Mouse (Mus musculus): ENCODE data around the gene Scarb1. TPM values are rescaled to one million over a fixed set of nuclear protein-coding genes. Genes with fewer than 3 reads are reported as not detected.
A peak's percentile ranks its signal among the peaks of the same experiment; 100 is the strongest.
"Not testable (repeated sequence)": the region's sequence is repeated elsewhere in the genome, so short reads cannot be mapped to it uniquely, and the experiment has no call there.

Scarb1 gene
- 74.3 and 75.2 TPM in 2 replicates for polyA plus RNA-seq (2016; fragmentation: Nextera tagmentation; extraction: Ambion mirVana)

- no peaks in the 10 kb centered on the region for H3K9me3 ChIP-seq (replicated peaks)
- peak; percentile 87 for ATAC-seq (ENCODE audit: insufficient number of reproducible peaks, low FRiP score)
- H3K9ac ChIP-seq, result peak within 1 kb of the TSS; percentile 83
- peak within 1 kb of the TSS; percentile 98 for H3K4me2 ChIP-seq
- whole genome bisulfite sequencing, result under 1% methylated on average over 42 of the region's 42 CpGs
- peak within 1 kb of the TSS; percentile 61 for H3K27ac ChIP-seq (ENCODE audit: poor library complexity, severe bottlenecking)
- peak within 1 kb of the TSS; percentile 74 for H3K4me3 ChIP-seq
- H3K27me3 ChIP-seq (replicated peaks), result no peaks in the 10 kb centered on the region
- H3K36me3 ChIP-seq, result no peaks in the 10 kb centered on the region
- H3K4me1 ChIP-seq (replicated peaks), result peaks cover 46% of the 10 kb centered on the region
Observed at GRCm38 (mm10) chr5:125340547-125341262, at the start of gene Scarb1. Gene Scarb1, minus strand, starts transcription at chr5:125341094.

GRCm38 (mm10) chr5:125389579-125390441 lies 48.9 kb upstream of the Scarb1 start, which contains the start of gene Ubc:
Gene Ubc, minus strand, starts transcription at chr5:125390202.
- peaks cover 12% of the 10 kb centered on the region for H3K36me3 ChIP-seq
- no peaks in the 10 kb centered on the region for H3K9me3 ChIP-seq (replicated peaks)
- peak; percentile 69 for ATAC-seq (ENCODE audit: insufficient number of reproducible peaks, low FRiP score)
- H3K27me3 ChIP-seq (replicated peaks), result no peaks in the 10 kb centered on the region
- peak within 1 kb of the TSS; percentile 87 for H3K4me2 ChIP-seq
- H3K27ac ChIP-seq (ENCODE audit: poor library complexity, severe bottlenecking), result peak within 1 kb of the TSS; percentile 100
- H3K9ac ChIP-seq, result peak within 1 kb of the TSS; percentile 100
- peak within 1 kb of the TSS; percentile 99 for H3K4me3 ChIP-seq
- under 1% methylated on average over 69 of the region's 69 CpGs for WGBS
- H3K4me1 ChIP-seq (replicated peaks), result peaks cover 42% of the 10 kb centered on the region

- peak within 1 kb of the TSS; percentile 99 for H3K4me3 ChIP-seq
- H3K27me3 ChIP-seq (replicated peaks), result no peaks in the 10 kb centered on the region
- ATAC-seq (ENCODE audit: insufficient number of reproducible peaks, low FRiP score), result peak; percentile 50
- H3K4me2 ChIP-seq, result peak within 1 kb of the TSS; percentile 87
- H3K9me3 ChIP-seq (replicated peaks), result no peaks in the 10 kb centered on the region
- peaks cover 19% of the 10 kb centered on the region for H3K36me3 ChIP-seq
- peak within 1 kb of the TSS; percentile 100 for H3K9ac ChIP-seq
- WGBS, result under 1% methylated on average over 41 of the region's 41 CpGs
- peaks cover 39% of the 10 kb centered on the region for H3K4me1 ChIP-seq (replicated peaks)
- H3K27ac ChIP-seq (ENCODE audit: poor library complexity, severe bottlenecking), result peak within 1 kb of the TSS; percentile 98
Observed at GRCm38 (mm10) chr5:125389131-125389578, 48.3 kb upstream of the Scarb1 start, which contains the start of gene Gm10382. Gene Gm10382, plus strand, starts transcription at chr5:125389322.

- H3K4me2 ChIP-seq, result peak overlapping the region; percentile 87
- peaks cover 33% of the 10 kb centered on the region for H3K4me1 ChIP-seq (replicated peaks)
- peak overlapping the region; percentile 99 for H3K4me3 ChIP-seq
- H3K9me3 ChIP-seq (replicated peaks), result no peaks in the 10 kb centered on the region
- peaks cover 19% of the 10 kb centered on the region for H3K36me3 ChIP-seq
- H3K27ac ChIP-seq (ENCODE audit: poor library complexity, severe bottlenecking), result peak overlapping the region; percentile 98
- 21% methylated on average over 13 of the region's 13 CpGs for WGBS
- no peaks in the 10 kb centered on the region for H3K27me3 ChIP-seq (replicated peaks)
- peak overlapping the region; percentile 100 for H3K9ac ChIP-seq
- ATAC-seq (ENCODE audit: insufficient number of reproducible peaks, low FRiP score), result no peak
Observed at GRCm38 (mm10) chr5:125388358-125389092, 47.6 kb upstream of the Scarb1 start.

- not testable (repeated sequence) for H3K9ac ChIP-seq
- 87% methylated on average over 5 of the region's 6 CpGs for WGBS
Observed at GRCm38 (mm10) chr5:125387295-125387694, 46.4 kb upstream of the Scarb1 start.

GRCm38 (mm10) chr5:125385215-125385940 lies 44.5 kb upstream of the Scarb1 start:
- Histone ChIP-seq H3K9me3 (replicated peaks) (no peaks in the 10 kb centered on the region), H3K4me1 (replicated peaks) (peaks cover 14% of the 10 kb centered on the region), H3K4me2 (no peak overlapping the region), H3K27ac (ENCODE audit: poor library complexity, severe bottlenecking) (no peak overlapping the region), H3K4me3 (peak overlapping the region; percentile 3; the same call in 1 of the 2 replicates), H3K9ac (no peak overlapping the region), H3K27me3 (replicated peaks) (no peaks in the 10 kb centered on the region), H3K36me3 (peaks cover 22% of the 10 kb centered on the region)
- no peak for ATAC-seq (ENCODE audit: insufficient number of reproducible peaks, low FRiP score)
- WGBS, result 73% methylated on average over 8 of the region's 8 CpGs

More at GRCm38 (mm10) chr5:125387295-125387694, 46.4 kb upstream of the Scarb1 start:
- Histone ChIP-seq H3K4me1 (replicated peaks) (peaks cover 26% of the 10 kb centered on the region), H3K4me2 (peak overlapping the region; percentile 13; the same call in 1 of the 2 replicates), H3K36me3 (peaks cover 22% of the 10 kb centered on the region)
- not testable (repeated sequence) for ATAC-seq (ENCODE audit: insufficient number of reproducible peaks, low FRiP score); H3K4me3 ChIP-seq; H3K9me3 ChIP-seq (replicated peaks); H3K27ac ChIP-seq (ENCODE audit: poor library complexity, severe bottlenecking); H3K27me3 ChIP-seq (replicated peaks)

GRCm38 (mm10) chr5:125384512-125385214 lies 43.8 kb upstream of the Scarb1 start:
- 84% methylated on average over 2 of the region's 2 CpGs for WGBS
- Histone ChIP-seq H3K4me2 (no peak overlapping the region), H3K36me3 (peaks cover 22% of the 10 kb centered on the region), H3K9ac (no peak overlapping the region), H3K27ac (ENCODE audit: poor library complexity, severe bottlenecking) (no peak overlapping the region), H3K4me1 (replicated peaks) (peaks cover 14% of the 10 kb centered on the region), H3K9me3 (replicated peaks) (no peaks in the 10 kb centered on the region), H3K27me3 (replicated peaks) (no peaks in the 10 kb centered on the region), H3K4me3 (no peak overlapping the region)
- no peak for ATAC-seq (ENCODE audit: insufficient number of reproducible peaks, low FRiP score)

- Histone ChIP-seq H3K36me3 (peaks cover 22% of the 10 kb centered on the region), H3K4me1 (replicated peaks) (peaks cover 14% of the 10 kb centered on the region), H3K4me3 (no peak overlapping the region), H3K4me2 (no peak overlapping the region), H3K9ac (no peak overlapping the region), H3K9me3 (replicated peaks) (no peaks in the 10 kb centered on the region), H3K27ac (ENCODE audit: poor library complexity, severe bottlenecking) (no peak overlapping the region), H3K27me3 (replicated peaks) (no peaks in the 10 kb centered on the region)
- no peak for ATAC-seq (ENCODE audit: insufficient number of reproducible peaks, low FRiP score)
- 70% methylated on average over 3 of the region's 3 CpGs for WGBS
Observed at GRCm38 (mm10) chr5:125383637-125384420, 42.9 kb upstream of the Scarb1 start.

All from heart, embryonic 12.5 days (tissue).